Mouse (Mus musculus): ENCODE measurements around the gene Scn10a.

DNA sequence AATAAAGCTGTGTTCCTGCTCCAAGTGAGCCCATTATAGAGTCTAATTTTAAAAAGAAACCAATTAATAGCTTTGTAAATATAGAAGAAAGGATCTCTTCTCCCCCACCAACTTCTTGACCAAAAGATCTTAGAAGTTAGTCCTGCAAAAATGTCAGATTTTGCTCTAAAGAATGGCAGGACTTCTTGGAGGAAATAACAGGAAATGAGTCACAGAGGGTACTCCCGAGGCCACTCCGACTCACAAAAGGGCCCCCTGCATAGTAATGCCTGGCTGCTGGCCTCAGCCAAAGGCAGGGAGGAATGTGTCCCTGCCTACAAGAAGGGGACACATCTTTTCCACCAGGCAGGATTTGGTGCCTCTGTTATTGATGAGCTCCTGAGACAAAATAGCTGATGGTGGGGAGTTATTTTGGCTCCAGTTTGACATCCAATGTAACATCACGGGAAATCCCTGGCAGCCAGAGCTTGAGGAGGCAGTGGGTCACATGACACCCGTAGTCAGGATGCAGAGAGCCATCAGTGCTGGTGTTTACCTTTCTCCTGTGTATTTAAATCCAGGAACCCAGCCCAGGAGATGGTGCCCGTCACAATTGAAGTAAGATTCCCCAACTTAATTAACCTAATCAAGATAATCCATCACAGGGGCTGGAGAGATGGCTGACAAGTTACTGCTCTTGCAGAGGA is 22.1 kb upstream of the Scn10a start:
- no peak for TF ChIP-seq CTCF (IDR thresholded peaks at IDR 0.05; ENCODE audit: control insufficient read depth, insufficient read depth, insufficient replicate concordance, low read depth, low read length)
- TF ChIP-seq POLR2A (IDR thresholded peaks at IDR 0.05; ENCODE audit: control insufficient read depth, low read depth, low read length): no peak

All from testis, adult 2 months (tissue).